Mouse (Mus musculus): Measurements from ENCODE around the gene Ache. TPM values are rescaled to one million over a fixed set of nuclear protein-coding genes. Genes with fewer than 3 reads are reported as not detected.

Ache gene
- polyA plus RNA-seq, 2 experiments, result 12.4 to 20.5 TPM

DNA sequence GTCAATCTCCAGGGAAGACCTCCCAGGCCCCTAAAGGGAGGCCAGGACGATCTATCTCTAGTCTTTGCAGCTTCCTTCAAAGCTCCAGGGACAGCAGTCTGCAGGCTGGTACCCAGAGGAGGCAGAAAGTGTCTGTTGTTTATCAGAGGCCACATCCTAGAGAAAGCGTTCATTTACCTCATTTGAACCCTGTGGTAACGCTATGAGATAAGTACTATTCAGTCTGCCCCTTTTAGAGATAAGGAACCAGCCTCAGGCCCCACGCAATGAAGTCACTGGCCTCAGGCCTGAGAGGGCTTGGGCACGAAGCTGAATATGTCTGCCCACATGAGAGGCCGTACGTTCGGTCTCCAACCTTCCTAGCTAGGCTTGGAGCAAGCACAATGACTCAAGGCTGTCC, 30.0 kb downstream of the Ache start:
- Histone ChIP-seq H3K36me3 (replicated peaks; ENCODE audit: control insufficient read depth, insufficient read depth, low read depth) (no peaks in the 10 kb centered on the region), H3K4me2 (ENCODE audit: low read depth) (no peak overlapping the region), H3K27me3 (ENCODE audit: control insufficient read depth, insufficient read depth, low read length) (no peaks in the 10 kb centered on the region), H3K9ac (replicated peaks) (no peak overlapping the region), H3K4me3 (ENCODE audit: insufficient read depth in 1 of 2, low read depth in 2 of 2, low read length in 2 of 2) (no peak overlapping the region), H3K27ac (no peak overlapping the region), H3K4me1 (replicated peaks; ENCODE audit: control insufficient read depth in 2 of 2, insufficient read depth in 2 of 2, low read length in 1 of 2) (peaks cover 6 to 15% of the 10 kb centered on the region in 2 experiments), H3K9me3 (ENCODE audit: control insufficient read depth, low read length) (no peaks in the 10 kb centered on the region)
- ATAC-seq (ENCODE audit: insufficient read depth) (no peak), DNase-seq (ENCODE audit: low read depth in 3 of 3, low spot score in 3 of 3) (no peak)
- WGBS (ENCODE audit: insufficient replicate concordance), result 29% methylated on average over 8 of the region's 8 CpGs
- TF ChIP-seq EP300 (IDR thresholded peaks at IDR 0.05; ENCODE audit: low read depth) (no peak), CTCF (IDR thresholded peaks at IDR 0.05; ENCODE audit: low read depth) (no peak)

DNA sequence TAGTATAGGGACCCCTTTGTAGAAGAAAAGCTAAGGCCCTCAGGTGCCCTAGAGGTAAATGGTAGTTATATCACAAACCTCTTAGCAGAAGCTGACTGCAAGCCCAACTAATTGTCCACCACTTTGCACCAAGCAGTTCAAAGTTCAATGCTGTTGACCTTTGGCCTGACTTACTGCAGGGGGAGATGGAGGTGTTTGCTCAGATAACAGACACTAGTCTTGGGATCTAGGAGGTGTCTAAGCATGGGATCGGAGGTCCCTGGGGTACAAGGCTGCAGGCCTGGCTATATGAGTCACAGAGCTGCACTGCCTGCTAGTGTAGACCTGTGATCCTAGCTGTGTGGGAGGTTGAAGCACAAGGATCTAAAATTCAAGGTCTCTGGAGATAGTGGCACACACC, 31.3 kb downstream of the Ache start:
- ATAC-seq (ENCODE audit: insufficient read depth) (no peak), DNase-seq (ENCODE audit: low read depth in 3 of 3, low spot score in 3 of 3) (no peak)
- Histone ChIP-seq H3K36me3 (replicated peaks; ENCODE audit: control insufficient read depth, insufficient read depth, low read depth) (no peaks in the 10 kb centered on the region), H3K4me3 (ENCODE audit: insufficient read depth in 1 of 2, low read depth in 2 of 2, low read length in 2 of 2) (no peak overlapping the region), H3K9me3 (ENCODE audit: control insufficient read depth, low read length) (no peaks in the 10 kb centered on the region), H3K4me1 (replicated peaks; ENCODE audit: control insufficient read depth in 2 of 2, insufficient read depth in 2 of 2, low read length in 1 of 2) (peaks cover 6 to 11% of the 10 kb centered on the region in 2 experiments), H3K4me2 (ENCODE audit: low read depth) (no peak overlapping the region), H3K9ac (replicated peaks) (no peak overlapping the region), H3K27me3 (ENCODE audit: control insufficient read depth, insufficient read depth, low read length) (no peaks in the 10 kb centered on the region), H3K27ac (no peak overlapping the region)
- WGBS (ENCODE audit: insufficient replicate concordance), result 59% methylated on average over 1 of the region's 1 CpGs
- no peak for TF ChIP-seq CTCF (IDR thresholded peaks at IDR 0.05; ENCODE audit: low read depth)
- TF ChIP-seq EP300 (IDR thresholded peaks at IDR 0.05; ENCODE audit: low read depth), result no peak

DNA sequence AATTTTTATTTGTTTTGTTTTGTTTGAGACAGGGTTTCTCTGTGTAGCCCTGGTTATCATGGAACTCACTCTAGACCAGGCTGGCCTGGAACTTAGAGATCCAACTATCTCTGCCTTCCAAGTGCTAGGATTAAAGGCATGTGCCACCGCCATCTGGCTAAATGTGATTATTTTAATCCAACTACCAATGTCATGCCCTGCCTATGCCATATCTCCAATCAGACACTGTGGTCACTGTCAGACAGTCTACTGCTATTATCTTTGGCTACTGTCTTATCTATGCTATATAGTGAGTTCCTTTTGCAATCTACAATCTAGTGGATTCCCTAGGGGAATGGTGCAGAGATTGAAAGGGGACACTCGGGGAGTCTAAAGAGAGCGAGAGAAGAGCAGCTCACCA, 33.7 kb downstream of the Ache start:
- TF ChIP-seq CTCF (IDR thresholded peaks at IDR 0.05; ENCODE audit: low read depth) (no peak), EP300 (IDR thresholded peaks at IDR 0.05; ENCODE audit: low read depth) (peak; percentile 42)
- ATAC-seq (ENCODE audit: insufficient read depth) (peak; percentile 62; the same call in 1 of the 2 replicates), DNase-seq (ENCODE audit: low read depth in 3 of 3, low spot score in 3 of 3) (no peak)
- H3K9me3 ChIP-seq (ENCODE audit: control insufficient read depth, low read length), result no peaks in the 10 kb centered on the region
- H3K4me1 ChIP-seq (replicated peaks; ENCODE audit: control insufficient read depth in 2 of 2, insufficient read depth in 2 of 2, low read length in 1 of 2), result peaks cover 4% of the 10 kb centered on the region in 2 experiments; a peak in 3 of 4 replicates
- H3K27me3 ChIP-seq (ENCODE audit: control insufficient read depth, insufficient read depth, low read length), result no peaks in the 10 kb centered on the region
- no peak overlapping the region for H3K4me2 ChIP-seq (ENCODE audit: low read depth)
- no peaks in the 10 kb centered on the region for H3K36me3 ChIP-seq (replicated peaks; ENCODE audit: control insufficient read depth, insufficient read depth, low read depth)
- no peak overlapping the region for H3K9ac ChIP-seq (replicated peaks)
- no peak overlapping the region for H3K4me3 ChIP-seq (ENCODE audit: insufficient read depth in 1 of 2, low read depth in 2 of 2, low read length in 2 of 2)
- no peak overlapping the region for H3K27ac ChIP-seq
- WGBS (ENCODE audit: insufficient replicate concordance), result 57% methylated on average over 3 of the region's 3 CpGs

DNA sequence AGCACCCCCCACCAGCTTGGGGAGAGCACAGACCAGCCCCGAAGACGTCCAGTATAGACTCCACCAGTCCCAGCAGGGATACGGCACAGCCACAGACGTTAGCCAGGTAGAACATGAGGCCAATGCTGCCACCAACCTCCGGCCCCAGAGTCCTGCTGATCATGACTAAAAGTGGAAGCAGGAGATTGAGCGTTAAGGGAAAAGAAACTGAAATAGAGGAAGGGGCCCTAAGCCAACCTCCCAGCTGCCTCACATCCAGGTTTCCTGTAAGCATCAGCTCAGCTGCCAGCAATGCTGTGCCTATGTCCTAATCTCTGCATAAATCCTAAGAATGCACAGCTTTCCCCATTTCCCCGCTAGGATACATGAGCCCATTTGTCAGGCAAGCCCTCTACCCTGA, 43.6 kb downstream of the Ache start:
- Histone ChIP-seq H3K27ac (no peak overlapping the region), H3K4me1 (replicated peaks; ENCODE audit: control insufficient read depth in 2 of 2, insufficient read depth in 2 of 2, low read length in 1 of 2) (peaks cover 0 to 4% of the 10 kb centered on the region in 2 experiments; a peak in 1 of 4 replicates), H3K4me3 (ENCODE audit: insufficient read depth in 1 of 2, low read depth in 2 of 2, low read length in 2 of 2) (no peak overlapping the region), H3K4me2 (ENCODE audit: low read depth) (no peak overlapping the region), H3K9me3 (ENCODE audit: control insufficient read depth, low read length) (no peaks in the 10 kb centered on the region), H3K27me3 (ENCODE audit: control insufficient read depth, insufficient read depth, low read length) (no peaks in the 10 kb centered on the region), H3K9ac (replicated peaks) (no peak overlapping the region), H3K36me3 (replicated peaks; ENCODE audit: control insufficient read depth, insufficient read depth, low read depth) (no peaks in the 10 kb centered on the region)
- WGBS (ENCODE audit: insufficient replicate concordance), result 56% methylated on average over 7 of the region's 7 CpGs
- no peak for DNase-seq (ENCODE audit: low read depth in 3 of 3, low spot score in 3 of 3)
- TF ChIP-seq CTCF (IDR thresholded peaks at IDR 0.05; ENCODE audit: low read depth), result no peak
- no peak for TF ChIP-seq EP300 (IDR thresholded peaks at IDR 0.05; ENCODE audit: low read depth)
- no peak for ATAC-seq (ENCODE audit: insufficient read depth)

DNA sequence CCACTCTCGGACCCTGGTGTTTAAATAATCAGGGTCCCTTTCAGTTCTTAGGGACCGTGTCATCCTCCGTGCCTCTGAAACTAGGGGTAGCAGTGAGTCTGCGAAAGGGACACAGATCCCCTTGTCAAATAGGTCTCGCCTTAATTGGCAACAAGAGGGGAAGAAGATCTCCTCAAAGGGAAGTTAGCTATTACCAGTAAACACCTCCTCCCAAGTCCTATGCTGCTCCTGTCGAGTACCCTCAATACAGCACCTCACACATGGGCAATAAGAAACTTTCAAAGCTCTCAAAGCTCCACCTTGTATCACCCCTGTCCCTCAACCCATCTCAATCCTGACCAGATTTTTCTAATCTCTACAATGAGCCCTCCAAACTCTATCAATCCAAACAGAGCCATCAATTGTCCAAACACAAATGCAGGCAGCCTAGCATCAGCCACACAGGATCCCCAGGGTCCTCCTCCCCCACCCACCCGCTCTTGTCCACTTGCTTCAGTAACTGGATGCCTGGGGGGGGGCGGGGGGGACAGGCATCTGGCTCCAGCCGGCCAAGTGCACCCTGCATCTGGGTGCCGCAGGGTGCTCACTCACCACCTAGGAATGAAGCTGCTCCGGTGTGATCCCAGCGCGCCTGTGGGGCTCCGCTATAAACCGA, 45.7 kb downstream of the Ache start:
- no peaks in the 10 kb centered on the region for H3K27me3 ChIP-seq (ENCODE audit: control insufficient read depth, insufficient read depth, low read length)
- H3K4me3 ChIP-seq (ENCODE audit: insufficient read depth in 1 of 2, low read depth in 2 of 2, low read length in 2 of 2), result peak overlapping the region; percentile 61 to 77

More for the DNA sequence above, 45.7 kb downstream of the Ache start:
- H3K9me3 ChIP-seq (ENCODE audit: control insufficient read depth, low read length), result no peaks in the 10 kb centered on the region
- peak overlapping the region; percentile 9; the same call in 1 of the 2 replicates for H3K9ac ChIP-seq (replicated peaks)
- H3K36me3 ChIP-seq (replicated peaks; ENCODE audit: control insufficient read depth, insufficient read depth, low read depth), result no peaks in the 10 kb centered on the region
- ATAC-seq (ENCODE audit: insufficient read depth), result no peak; the same call in 1 of the 2 replicates
- 7% methylated on average over 15 of the region's 15 CpGs for WGBS (ENCODE audit: insufficient replicate concordance)
- no peak for TF ChIP-seq EP300 (IDR thresholded peaks at IDR 0.05; ENCODE audit: low read depth)
- TF ChIP-seq CTCF (IDR thresholded peaks at IDR 0.05; ENCODE audit: low read depth), result no peak
- no peak for DNase-seq (ENCODE audit: low read depth in 3 of 3, low spot score in 3 of 3)
- H3K4me2 ChIP-seq (ENCODE audit: low read depth), result peak overlapping the region; percentile 86
- H3K27ac ChIP-seq, result no peak overlapping the region
- peaks cover 0 to 14% of the 10 kb centered on the region in 2 experiments; a peak in 1 of 4 replicates for H3K4me1 ChIP-seq (replicated peaks; ENCODE audit: control insufficient read depth in 2 of 2, insufficient read depth in 2 of 2, low read length in 1 of 2)

Data from liver, embryonic 14.5 days (tissue).